Mouse (Mus musculus) kidney, postnatal 0 days (tissue): ENCODE data around the gene Cend1. TPM values are rescaled to one million over a fixed set of nuclear protein-coding genes. Genes with fewer than 3 reads are reported as not detected.

Experiments used
- ATAC-seq: fragments of 200-750 bp; cut with Nextera tagmentation; replicated peaks from 2 replicates; pipeline ENCODE4 v1.8.0; 2017; ENCODE audit warnings: low read depth, moderate number of reproducible peaks, moderate TSS enrichment, moderate library complexity; ENCODE audit not compliant: low FRiP score
- DNase-seq: peaks from one replicate; pipeline ENCODE4 v3.0.0-alpha.2; 2016; ENCODE audit warnings: low spot score
- H3K27ac ChIP-seq: fragments of 300-500 bp; sonication (generic); 2 replicates; pipeline ENCODE4 v1.5.1; 2014; ENCODE audit warnings: mild to moderate bottlenecking
- H3K27me3 ChIP-seq: fragments of 300-500 bp; sonication (generic); 2 replicates; pipeline ENCODE4 v1.6.1; 2014; ENCODE audit warnings: low read length, mixed read lengths; ENCODE audit not compliant: insufficient read depth
- H3K36me3 ChIP-seq: fragments of 300-500 bp; sonication (generic); 2 replicates; pipeline ENCODE4 v1.6.1; 2014; ENCODE audit warnings: low read length, mixed read lengths; ENCODE audit not compliant: insufficient read depth
- H3K4me1 ChIP-seq: fragments of 300-500 bp; sonication (generic); replicated peaks from 2 replicates; pipeline ENCODE4 v1.6.1; 2014; ENCODE audit warnings: antibody characterized with exemption, low read length, mixed read lengths; ENCODE audit not compliant: insufficient read depth
- H3K4me2 ChIP-seq: fragments of 300-500 bp; sonication (generic); 2 replicates; pipeline ENCODE4 v1.6.1; 2014; ENCODE audit warnings: mild to moderate bottlenecking, low read length, moderate library complexity, mixed read lengths
- H3K4me3 ChIP-seq: fragments of 300-500 bp; sonication (generic); replicated peaks from 2 replicates; pipeline ENCODE4 v1.5.1; 2014; ENCODE audit warnings: low read depth, low read length
- H3K9ac ChIP-seq: fragments of 300-500 bp; sonication (generic); 2 replicates; pipeline ENCODE4 v1.6.1; 2014; ENCODE audit warnings: low read depth, low read length
- H3K9me3 ChIP-seq: fragments of 300-500 bp; sonication (generic); replicated peaks from 2 replicates; pipeline ENCODE4 v1.6.1; 2016; ENCODE audit warnings: low read length, inconsistent platforms, mixed read lengths
- CTCF ChIP-seq: IDR thresholded peaks from 2 replicates; pipeline ENCODE4 v1.5.1; 2016; ENCODE audit warnings: antibody characterized with exemption, low read depth, mild to moderate bottlenecking, moderate library complexity
- WGBS: fragments of 180-500 bp; shearing (Covaris S2); extraction: QIAGEN DNeasy Blood & Tissue Kit; methylation state at CpG from one replicate; pipeline ENCODE4 v1.1.7; 2014; 5-methylcytosine and 5-hydroxymethylcytosine counted together
- polyA plus RNA-seq: library from polyadenylated mRNA; unstranded; fragments of >200 nt; fragmentation: Nextera tagmentation; extraction: Ambion mirVana; gene quantifications from 2 replicates; pipeline ENCODE4 v1.2.1, GENCODE M21; 2015

The Cend1 gene
- polyA plus RNA-seq, 1 experiment from 2014 or later: 2.2 TPM

- Histone ChIP-seq H3K4me2 (no peak overlapping the region), H3K9ac (no peak overlapping the region), H3K27me3 (no peaks in the 10 kb centered on the region), H3K27ac (no peak overlapping the region), H3K4me3 (no peak overlapping the region), H3K4me1 (peaks cover 6% of the 10 kb centered on the region), H3K9me3 (no peaks in the 10 kb centered on the region), H3K36me3 (peaks cover 5% of the 10 kb centered on the region; the same call in 1 of the 2 replicates)
- TF ChIP-seq CTCF: no peak
- DNase-seq (no peak), ATAC-seq (no peak)
- WGBS: 83% methylated on average over 7 of the region's 7 CpGs
These were observed 35.1 kb downstream of the Cend1 start for GRCm38 (mm10) chr7:141394158-141394557.

- 33% methylated on average over 9 of the region's 9 CpGs for WGBS
- H3K27ac ChIP-seq: peak overlapping the region; percentile 81
- H3K9me3 ChIP-seq: no peaks in the 10 kb centered on the region
- H3K9ac ChIP-seq: peak overlapping the region; percentile 63
- no peaks in the 10 kb centered on the region for H3K27me3 ChIP-seq
- ATAC-seq (no peak; the same call in 1 of the 2 replicates), DNase-seq (no peak)
- peaks cover 6% of the 10 kb centered on the region for H3K4me1 ChIP-seq
- peak overlapping the region; percentile 82 for H3K4me2 ChIP-seq
- H3K4me3 ChIP-seq: peak overlapping the region; percentile 72
- peaks cover 5% of the 10 kb centered on the region; the same call in 1 of the 2 replicates for H3K36me3 ChIP-seq
- TF ChIP-seq CTCF: no peak
These were observed 36.6 kb downstream of the Cend1 start for GRCm38 (mm10) chr7:141392552-141393222.

- no peak for TF ChIP-seq CTCF
- Histone ChIP-seq H3K9me3 (no peaks in the 10 kb centered on the region), H3K27ac (peak within 1 kb of the TSS; percentile 81), H3K36me3 (peaks cover 5% of the 10 kb centered on the region; the same call in 1 of the 2 replicates), H3K27me3 (no peaks in the 10 kb centered on the region), H3K4me2 (peak within 1 kb of the TSS; percentile 82), H3K9ac (peak within 1 kb of the TSS; percentile 63), H3K4me3 (peak within 1 kb of the TSS; percentile 72), H3K4me1 (peaks cover 6% of the 10 kb centered on the region)
- ATAC-seq: peak; percentile 94
- DNase-seq: peak; percentile 99
- WGBS: under 1% methylated on average over 57 of the region's 57 CpGs
These were observed 37.4 kb downstream of the Cend1 start, which contains the start of gene Taldo1 for GRCm38 (mm10) chr7:141391625-141392551. Gene Taldo1, plus strand, starts transcription at chr7:141392199.

GRCm38 (mm10) chr7:141390326-141391259 lies 38.7 kb downstream of the Cend1 start:
- Histone ChIP-seq H3K27ac (no peak overlapping the region), H3K9ac (no peak overlapping the region), H3K36me3 (no peaks in the 10 kb centered on the region), H3K9me3 (no peaks in the 10 kb centered on the region), H3K4me1 (peaks cover 6% of the 10 kb centered on the region), H3K4me3 (no peak overlapping the region), H3K4me2 (peak overlapping the region; percentile 82), H3K27me3 (no peaks in the 10 kb centered on the region)
- TF ChIP-seq CTCF: no peak
- DNase-seq: no peak
- WGBS: 52% methylated on average over 9 of the region's 9 CpGs
- ATAC-seq: no peak; the same call in 1 of the 2 replicates

GRCm38 (mm10) chr7:141388487-141389109 lies 40.7 kb downstream of the Cend1 start:
- ATAC-seq (no peak), DNase-seq (no peak)
- 46% methylated on average over 3 of the region's 3 CpGs for WGBS
- no peak overlapping the region for H3K27ac ChIP-seq
- H3K36me3 ChIP-seq: no peaks in the 10 kb centered on the region
- H3K9me3 ChIP-seq: no peaks in the 10 kb centered on the region
- H3K4me1 ChIP-seq: peaks cover 6% of the 10 kb centered on the region
- no peak for TF ChIP-seq CTCF
- no peak overlapping the region for H3K4me3 ChIP-seq
- H3K4me2 ChIP-seq: no peak overlapping the region
- no peaks in the 10 kb centered on the region for H3K27me3 ChIP-seq
- no peak overlapping the region for H3K9ac ChIP-seq
